Mouse (Mus musculus) monocyte, adult 2 months (primary cell): ENCODE data around the gene Dgkg.
A peak's percentile ranks its signal among the peaks of the same experiment; 100 is the strongest.

ENCODE experiments used
- DNase-seq, 2 experiments: peaks; one replicate each; pipeline ENCODE4 v3.0.0; 2022; ENCODE audit warnings: low spot score in 2 of 2, low read depth in 1 of 2

Gene Dgkg

DNA sequence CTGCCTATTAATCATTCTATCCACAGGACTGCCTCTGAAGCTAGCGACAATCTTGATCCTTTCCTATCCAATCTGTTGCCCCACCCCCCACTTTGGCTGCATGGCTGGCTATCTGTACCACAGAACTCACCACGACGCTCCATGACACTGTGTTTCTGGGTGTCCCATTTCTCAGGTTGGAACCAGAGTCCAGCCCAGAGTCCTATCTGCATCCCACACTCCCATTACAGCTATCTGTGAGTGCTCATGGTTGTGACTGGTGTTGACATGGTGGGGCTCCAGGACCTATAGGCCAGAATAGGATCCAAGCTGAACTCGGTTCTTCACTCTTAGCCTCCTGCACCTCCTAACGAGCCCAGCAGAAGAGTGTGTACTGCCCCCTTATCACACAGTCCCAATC, 107.7 kb downstream of the Dgkg start:
- no peak for DNase-seq

GRCm38 (mm10) chr16:22548167-22549080, 108.6 kb downstream of the Dgkg start:
- DNase-seq, result peak in 1 of 2 experiments; percentile 43

DNA sequence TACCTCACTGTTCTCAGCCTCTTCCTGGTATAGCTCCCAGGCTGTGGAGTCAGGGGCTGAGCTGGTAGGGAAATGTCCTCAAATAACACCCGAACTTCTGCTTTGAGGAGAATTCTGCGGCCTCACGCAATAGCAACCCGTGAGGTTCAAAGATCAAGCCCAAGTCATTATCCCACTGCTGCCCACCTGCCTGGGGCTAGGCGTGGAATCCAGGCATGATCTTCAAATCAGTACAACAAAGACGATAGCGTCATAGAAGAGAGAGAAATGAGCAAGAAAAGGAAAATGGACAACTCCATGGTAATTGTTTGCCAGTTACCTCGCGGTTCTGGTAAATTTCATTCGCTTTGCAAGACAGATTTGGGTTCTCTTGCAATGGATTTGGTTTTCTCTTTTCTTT, 109.3 kb downstream of the Dgkg start:
- DNase-seq, result no peak

GRCm38 (mm10) chr16:22545799-22546198, 111.2 kb downstream of the Dgkg start:
- DNase-seq, result no peak

- no peak for DNase-seq
Measured at GRCm38 (mm10) chr16:22545016-22545561, 111.9 kb downstream of the Dgkg start.

GRCm38 (mm10) chr16:22542691-22543141, 114.3 kb downstream of the Dgkg start:
- DNase-seq, result no peak

- no peak for DNase-seq
Measured at GRCm38 (mm10) chr16:22539275-22539674, 117.7 kb downstream of the Dgkg start.

- DNase-seq, result no peak
Measured at GRCm38 (mm10) chr16:22536581-22537160, 120.3 kb downstream of the Dgkg start.

DNA sequence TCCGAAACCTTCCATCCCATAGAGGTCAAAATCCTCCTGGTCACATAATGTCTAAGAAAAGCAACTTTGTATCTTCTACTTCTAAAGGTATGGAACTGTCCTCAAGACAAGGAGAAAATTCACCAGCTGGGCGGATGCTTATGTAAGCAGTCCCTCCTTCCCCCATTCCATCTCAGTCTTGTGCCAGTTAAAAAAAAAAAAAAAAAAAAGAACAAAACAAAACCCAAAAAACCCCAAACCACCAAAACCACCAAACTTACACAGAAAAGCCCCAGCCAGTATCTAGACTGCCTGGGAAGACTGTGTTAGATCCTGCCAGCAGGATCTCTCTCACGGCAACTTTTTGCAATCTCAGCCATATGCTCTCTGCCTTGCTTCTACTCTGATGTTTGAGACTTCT, 123.9 kb downstream of the Dgkg start:
- no peak for DNase-seq

- no peak for DNase-seq
Measured at GRCm38 (mm10) chr16:22531834-22532233, 125.2 kb downstream of the Dgkg start.

DNA sequence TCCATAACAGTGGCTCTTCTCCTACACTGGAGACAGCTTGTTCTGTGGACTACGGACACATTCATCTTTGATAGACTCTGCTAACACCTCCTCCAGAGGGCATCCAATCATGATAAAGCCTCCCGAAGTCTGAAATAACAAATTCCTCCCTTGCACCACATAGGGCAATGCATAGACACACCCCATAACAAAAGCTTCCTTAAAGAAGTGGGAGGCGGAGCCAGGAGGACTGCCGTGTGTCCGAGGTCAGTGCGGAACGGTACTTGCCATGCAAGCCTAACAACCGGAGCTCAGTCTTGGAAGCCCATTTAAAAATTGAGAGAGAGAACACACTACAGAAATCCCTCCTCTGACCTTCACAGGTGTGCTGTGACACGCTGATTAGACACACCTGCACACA, 126.0 kb downstream of the Dgkg start:
- no peak for DNase-seq

DNA sequence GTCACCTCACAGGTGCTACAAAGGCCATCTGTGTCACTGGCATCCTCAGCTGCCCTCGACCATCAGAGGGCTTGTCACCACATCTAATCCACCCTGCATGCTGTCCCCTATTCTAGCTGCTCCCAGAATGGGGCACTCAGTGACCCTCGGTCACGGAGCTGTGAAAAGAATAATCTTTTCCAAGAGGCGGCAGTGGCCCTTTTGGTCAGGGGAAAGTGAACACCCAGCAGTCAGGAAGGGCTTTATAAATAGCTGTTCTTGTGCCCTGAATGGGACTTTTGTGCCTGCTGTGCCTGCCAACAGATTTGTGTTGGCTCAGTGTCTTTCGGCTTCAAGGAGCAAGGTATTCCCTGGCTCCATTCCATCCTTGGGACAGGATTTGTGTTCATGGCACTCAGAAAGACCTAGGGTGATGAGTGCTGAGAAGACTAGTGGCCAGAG, 129.5 kb downstream of the Dgkg start:
- no peak for DNase-seq

- DNase-seq, result no peak
Measured at GRCm38 (mm10) chr16:22526386-22526785, 130.6 kb downstream of the Dgkg start.

- no peak for DNase-seq
Measured at GRCm38 (mm10) chr16:22517431-22518384, 139.3 kb downstream of the Dgkg start.

- DNase-seq, result no peak
Measured at GRCm38 (mm10) chr16:22515476-22515875, 141.5 kb downstream of the Dgkg start.

DNA sequence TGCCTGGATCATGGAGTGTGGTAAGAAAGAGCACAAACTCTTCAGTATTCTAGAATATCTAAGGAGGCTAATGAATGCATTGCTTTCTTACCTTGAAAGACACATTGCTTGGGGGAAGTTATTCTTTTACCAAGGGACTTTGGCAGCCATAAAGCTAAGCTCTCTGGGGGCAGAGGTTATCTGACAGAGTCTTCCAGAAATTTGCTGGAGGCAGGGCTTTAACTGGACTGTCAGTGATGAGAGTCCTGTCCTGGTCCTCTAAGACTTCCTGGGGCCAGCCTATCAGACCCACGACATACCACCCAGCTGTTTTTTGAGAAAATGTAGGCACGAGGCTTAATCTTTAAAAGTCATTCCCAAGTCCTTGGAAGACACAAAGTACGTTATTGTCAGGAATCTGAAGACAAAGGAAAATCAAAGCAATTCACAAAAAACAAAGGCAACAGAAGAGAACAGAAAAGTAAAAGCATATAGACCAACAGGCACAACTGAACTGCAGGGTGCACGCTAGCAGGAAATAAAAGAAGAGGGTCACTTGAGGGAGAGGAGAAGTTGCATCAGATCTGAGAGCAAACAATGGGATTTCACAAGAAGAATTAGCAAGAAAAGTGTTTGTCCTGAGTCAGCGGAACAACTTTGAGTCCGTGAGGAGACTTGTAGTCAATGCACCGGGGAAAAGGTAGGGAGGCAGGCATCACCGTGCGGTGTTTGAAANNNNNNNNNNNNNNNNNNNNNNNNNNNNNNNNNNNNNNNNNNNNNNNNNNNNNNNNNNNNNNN, 146.0 kb downstream of the Dgkg start:
- no peak for DNase-seq

DNA sequence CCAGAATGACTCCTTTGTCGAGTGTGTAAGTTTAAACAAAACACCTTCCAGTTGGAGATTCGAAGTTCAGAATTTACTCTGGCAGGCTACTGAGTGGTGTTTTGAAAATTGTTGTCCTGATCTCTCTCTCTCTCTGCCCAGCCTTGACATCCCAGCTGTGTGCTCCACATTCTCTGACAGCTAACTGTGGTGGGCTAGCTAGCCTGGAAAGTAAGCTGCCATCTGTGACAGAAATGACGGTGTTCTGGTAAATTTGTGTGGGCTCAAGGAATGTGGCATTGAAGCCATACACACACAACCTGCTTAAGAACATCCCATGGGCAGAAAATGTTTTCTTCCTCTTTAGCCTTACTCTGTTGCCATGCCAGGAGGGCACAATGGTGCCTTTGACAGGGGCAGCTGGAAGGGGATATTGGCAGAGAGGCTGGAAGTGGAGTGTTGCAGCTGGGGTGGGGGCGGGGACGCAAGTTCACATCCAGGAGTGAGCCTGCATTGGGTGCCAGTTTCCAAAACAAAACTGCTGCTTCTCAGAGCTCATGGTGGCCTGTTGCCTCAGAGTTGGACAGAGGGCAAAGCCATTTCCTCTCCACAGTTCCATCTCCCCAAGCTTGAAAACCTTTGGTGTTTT, 148.0 kb downstream of the Dgkg start:
- no peak for DNase-seq

DNA sequence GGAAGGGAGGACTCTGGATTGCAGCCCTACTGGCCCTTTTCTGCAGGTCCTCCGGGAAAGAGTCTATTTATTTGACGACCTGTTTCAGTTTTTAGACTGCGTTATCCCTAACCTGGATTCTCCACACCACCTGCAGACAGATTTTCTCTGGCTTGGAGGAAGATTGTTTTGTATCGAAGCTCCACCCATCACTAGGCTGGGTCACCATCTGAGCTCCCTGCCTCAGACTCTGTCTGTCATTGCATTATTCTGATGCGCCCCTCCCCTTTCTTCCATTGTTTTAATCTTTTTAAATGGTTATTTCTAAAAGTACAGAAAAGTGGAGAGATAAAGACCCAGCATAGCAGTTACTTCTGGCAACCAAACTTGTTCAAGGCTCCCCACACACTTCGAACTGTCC, 151.4 kb downstream of the Dgkg start:
- no peak for DNase-seq

GRCm38 (mm10) chr16:22504851-22505250, 152.2 kb downstream of the Dgkg start:
- DNase-seq, result no peak

DNA sequence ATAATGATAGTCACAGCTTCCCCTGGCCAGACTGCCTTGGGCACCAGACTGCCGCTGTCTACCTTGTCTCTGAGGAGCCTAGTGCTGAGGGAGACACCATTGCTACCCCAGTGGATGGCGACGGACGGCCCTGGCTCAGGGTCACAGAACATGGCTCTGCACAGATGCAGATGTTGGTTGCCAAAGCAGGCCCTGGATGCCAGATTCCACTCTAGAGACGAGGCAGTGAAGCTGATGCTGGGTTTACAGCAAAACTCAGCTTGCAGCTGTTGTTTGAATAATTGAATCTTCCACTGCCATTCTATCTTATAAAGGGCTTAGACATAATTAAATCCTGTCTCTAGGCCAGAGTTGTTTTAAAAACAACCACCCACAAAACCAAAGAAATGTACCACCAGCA, 153.0 kb downstream of the Dgkg start:
- DNase-seq, result no peak
